17 mouse cellular contexts compared by ENCODE assay signal in the genomic region with DNA sequence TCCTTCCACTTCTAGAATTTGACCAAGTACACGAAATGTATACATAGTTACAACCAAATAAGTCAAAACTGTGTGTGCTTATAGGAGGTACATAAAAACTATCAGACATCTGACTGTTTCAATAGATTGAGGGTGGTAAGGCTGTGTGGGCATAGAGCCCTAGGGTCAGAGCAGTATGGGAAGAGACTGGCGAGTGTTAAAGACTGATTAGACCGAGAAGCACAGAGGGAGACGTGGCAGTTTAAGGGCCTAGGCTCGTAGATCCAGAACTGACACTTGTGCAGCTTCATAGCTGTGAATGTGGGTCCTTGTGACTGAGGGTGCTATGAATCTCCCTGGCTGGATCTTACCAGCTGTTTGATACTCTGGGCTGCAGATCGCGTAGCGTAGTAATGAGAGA. TPM values are rescaled to one million over a fixed set of nuclear protein-coding genes. Genes with fewer than 3 reads are reported as not detected.
A peak's percentile ranks its signal among the peaks of the same experiment; 100 is the strongest.
DNase-seq lines count a peak whose midpoint lies in the region; ATAC-seq lines count a peak whose summit lies in the region.
"Had no signal": no experiment of that assay in that cellular context is flagged by ENCODE, and none has a peak within 500 bp of the region (broad histone marks: within the 10 kb centered on the region; RNA-seq: fewer than 3 reads in every experiment).

No protein-coding gene starts in this region.

- DNase-seq in heart, postnatal 10 days: no peak
- peak; percentile 18 for DNase-seq in liver, embryonic 11.5 days (ENCODE audit: low spot score)
- DNase-seq in liver: no peak
- DNase-seq in embryo, embryonic 9.5 days (ENCODE audit: extremely low spot score): no peak
- DNase-seq in urinary bladder, postnatal 36 days (ENCODE audit: low spot score in 2 of 2): no peak
- DNase-seq: cerebellum, adult 8-10 months; midbrain, embryonic 14.5 days had no signal

- no peak for ATAC-seq in heart, embryonic 12.5 days (ENCODE audit: insufficient number of reproducible peaks, low FRiP score)
- no peak for ATAC-seq in liver, embryonic 11.5 days (replicated peaks; ENCODE audit: low FRiP score)
- ATAC-seq in megakaryocyte progenitor cell, adult 5-6 weeks (replicated peaks; ENCODE audit: poor library complexity): peak; percentile 69
- ATAC-seq: forebrain, embryonic 13.5 days had no signal

- intact Hi-C loops in heart, postnatal 10 days (cut with DNase I): no loop called here

- H3K4me1 ChIP-seq in heart, embryonic 12.5 days (replicated peaks): peaks cover 47% of the 10 kb centered on the region
- peaks cover 6% of the 10 kb centered on the region; the same call in 1 of the 2 replicates for H3K4me1 ChIP-seq in liver, embryonic 11.5 days (replicated peaks; ENCODE audit: control insufficient read depth, insufficient read depth, low read length)
- peaks cover 9% of the 10 kb centered on the region for H3K4me1 ChIP-seq in brown adipose tissue, adult 24 weeks (ENCODE audit: control insufficient read depth, insufficient read depth, insufficient read length, low read length)

- no peaks in the 10 kb centered on the region for H3K9me3 ChIP-seq in heart, embryonic 12.5 days (replicated peaks)
- no peaks in the 10 kb centered on the region for H3K9me3 ChIP-seq in liver, embryonic 11.5 days (ENCODE audit: control insufficient read depth, low read length)
- H3K9me3 ChIP-seq: forebrain, embryonic 13.5 days; G1E; hindbrain, embryonic 12.5 days had no signal

- no peak overlapping the region for H3K27ac ChIP-seq in heart, embryonic 12.5 days (ENCODE audit: poor library complexity, severe bottlenecking)
- no peak overlapping the region for H3K27ac ChIP-seq in liver, embryonic 11.5 days (ENCODE audit: low read depth, low read length)
- H3K27ac ChIP-seq in brown adipose tissue, adult 24 weeks (replicated peaks; ENCODE audit: low read depth, low read length): peak overlapping the region; percentile 81
- H3K27ac ChIP-seq: forebrain, embryonic 13.5 days; hindbrain, embryonic 12.5 days; macrophage had no signal

- H3K27me3 ChIP-seq in heart, embryonic 12.5 days (replicated peaks): no peaks in the 10 kb centered on the region
- H3K27me3 ChIP-seq in liver, embryonic 11.5 days (replicated peaks; ENCODE audit: control insufficient read depth, insufficient read depth, low read length): no peaks in the 10 kb centered on the region
- H3K27me3 ChIP-seq: forebrain, embryonic 13.5 days had no signal

- no peak overlapping the region for H3K4me2 ChIP-seq in heart, embryonic 12.5 days
- H3K4me2 ChIP-seq in liver, embryonic 11.5 days: no peak overlapping the region
- H3K4me2 ChIP-seq: forebrain, embryonic 13.5 days; hindbrain, embryonic 12.5 days had no signal

- no peak overlapping the region for H3K4me3 ChIP-seq in heart, embryonic 12.5 days
- H3K4me3 ChIP-seq in liver, embryonic 11.5 days (ENCODE audit: low read depth, low read length): no peak overlapping the region
- no peak overlapping the region for H3K4me3 ChIP-seq in brown adipose tissue, adult 24 weeks (ENCODE audit: insufficient read depth, low read depth, low read length)
- H3K4me3 ChIP-seq: forebrain, embryonic 13.5 days; hindbrain, embryonic 12.5 days had no signal

- H3K36me3 ChIP-seq in heart, embryonic 12.5 days: peaks cover 90% of the 10 kb centered on the region
- H3K36me3 ChIP-seq in liver, embryonic 11.5 days (ENCODE audit: control insufficient read depth, insufficient read depth, low read length): peaks cover 15% of the 10 kb centered on the region

- H3K9ac ChIP-seq in heart, embryonic 12.5 days: peak overlapping the region; percentile 46; the same call in 1 of the 2 replicates
- H3K9ac ChIP-seq in liver, embryonic 11.5 days (ENCODE audit: low read depth, low read length): no peak overlapping the region
- H3K9ac ChIP-seq: forebrain, embryonic 13.5 days; hindbrain, embryonic 12.5 days had no signal

- WGBS in heart, embryonic 12.5 days: 71% methylated on average over 8 of the region's 8 CpGs
- 77% methylated on average over 8 of the region's 8 CpGs for WGBS in liver, embryonic 11.5 days

RNA-seq across cellular contexts. Expression of gene Krtcap3, which starts 3.4 kb away (rescaled TPM):
- 7.4 and 7.5 TPM in 2 replicates for polyA plus RNA-seq in heart, embryonic 12.5 days (2016; fragmentation: Nextera tagmentation; extraction: Ambion mirVana)
- 1 to 10 TPM; 2.1 to 2.5 TPM for total RNA-seq in heart, postnatal 10 days (2021)
- 11.6 and 12.0 TPM in 2 replicates for polyA plus RNA-seq in liver, embryonic 11.5 days (2014; fragmentation: Nextera tagmentation; extraction: Ambion mirVana)
- polyA plus RNA-seq in brown adipose tissue, adult 24 weeks (2012; ENCODE audit: insufficient read depth, insufficient read length, missing spikeins): 2.0 TPM in 1 of 2 replicates, not detected in the other
- 1.3 and 2.1 TPM in 2 replicates for total RNA-seq in megakaryocyte progenitor cell, adult 5-6 weeks (2015)
- 3.4 and 4.1 TPM in 2 replicates for total RNA-seq in megakaryocyte progenitor cell, adult 5-6 weeks (2017)

RNA-seq across cellular contexts. Expression of gene Gm9970, which starts 13.9 kb away (rescaled TPM):
- polyA plus RNA-seq in heart, embryonic 12.5 days (2016; fragmentation: Nextera tagmentation; extraction: Ambion mirVana): 0.34 TPM in 1 of 2 replicates, not detected in the other
- total RNA-seq in heart, postnatal 10 days (2021): 1 to 10 TPM in 1 of 2 experiments, not detected in 1; 1.0 TPM
- polyA plus RNA-seq in liver, embryonic 11.5 days (2014; fragmentation: Nextera tagmentation; extraction: Ambion mirVana): 0.36 TPM in 1 of 2 replicates, not detected in the other
- polyA plus RNA-seq in brown adipose tissue, adult 24 weeks (2012; ENCODE audit: insufficient read depth, insufficient read length, missing spikeins): not detected in 2 replicates
- not detected in 2 replicates for total RNA-seq in megakaryocyte progenitor cell, adult 5-6 weeks (2015)
- 0.25 TPM in 1 of 2 replicates, not detected in the other for total RNA-seq in megakaryocyte progenitor cell, adult 5-6 weeks (2017)
- total RNA-seq: adrenal gland, adult 2 months; G1E; layer of hippocampus, adult 18-20 months had no signal
- polyA plus RNA-seq: limb, embryonic 14.5 days; macrophage had no signal

RNA-seq across cellular contexts. Expression of gene Nrbp1, which starts 14.2 kb away (rescaled TPM):
- polyA plus RNA-seq in heart, embryonic 12.5 days (2016; fragmentation: Nextera tagmentation; extraction: Ambion mirVana): 127 and 137 TPM in 2 replicates
- 10 to 100 TPM; 83.8 to 85.2 TPM for total RNA-seq in heart, postnatal 10 days (2021)
- polyA plus RNA-seq in liver, embryonic 11.5 days (2014; fragmentation: Nextera tagmentation; extraction: Ambion mirVana): 95.6 and 98.1 TPM in 2 replicates
- polyA plus RNA-seq in brown adipose tissue, adult 24 weeks (2012; ENCODE audit: insufficient read depth, insufficient read length, missing spikeins): 31.0 and 33.7 TPM in 2 replicates
- 39.2 and 39.4 TPM in 2 replicates for total RNA-seq in megakaryocyte progenitor cell, adult 5-6 weeks (2015)
- total RNA-seq in megakaryocyte progenitor cell, adult 5-6 weeks (2017): 77.5 and 98.0 TPM in 2 replicates

RNA-seq across cellular contexts. Expression of gene Ppm1g, which starts 34.4 kb away (rescaled TPM):
- polyA plus RNA-seq in heart, embryonic 12.5 days (2016; fragmentation: Nextera tagmentation; extraction: Ambion mirVana): 111 and 112 TPM in 2 replicates
- 10 to 100 TPM; 70.1 to 86.9 TPM for total RNA-seq in heart, postnatal 10 days (2021)
- polyA plus RNA-seq in liver, embryonic 11.5 days (2014; fragmentation: Nextera tagmentation; extraction: Ambion mirVana): 220 and 242 TPM in 2 replicates
- polyA plus RNA-seq in brown adipose tissue, adult 24 weeks (2012; ENCODE audit: insufficient read depth, insufficient read length, missing spikeins): 39.8 and 46.0 TPM in 2 replicates
- 109 and 131 TPM in 2 replicates for total RNA-seq in megakaryocyte progenitor cell, adult 5-6 weeks (2015)
- 168 and 213 TPM in 2 replicates for total RNA-seq in megakaryocyte progenitor cell, adult 5-6 weeks (2017)

RNA-seq across cellular contexts. Expression of gene Ift172, which starts 36.0 kb away (rescaled TPM):
- 33.9 and 34.0 TPM in 2 replicates for polyA plus RNA-seq in heart, embryonic 12.5 days (2016; fragmentation: Nextera tagmentation; extraction: Ambion mirVana)
- 10 to 100 TPM; 34.1 to 40.4 TPM for total RNA-seq in heart, postnatal 10 days (2021)
- 15.3 and 17.4 TPM in 2 replicates for polyA plus RNA-seq in liver, embryonic 11.5 days (2014; fragmentation: Nextera tagmentation; extraction: Ambion mirVana)
- polyA plus RNA-seq in brown adipose tissue, adult 24 weeks (2012; ENCODE audit: insufficient read depth, insufficient read length, missing spikeins): 28.9 and 34.5 TPM in 2 replicates
- 7.3 and 11.1 TPM in 2 replicates for total RNA-seq in megakaryocyte progenitor cell, adult 5-6 weeks (2015)
- total RNA-seq in megakaryocyte progenitor cell, adult 5-6 weeks (2017): 20.8 and 33.0 TPM in 2 replicates
